Mouse (Mus musculus) urinary bladder, postnatal 4 days (tissue): ENCODE measurements at regions not wholly inside any gene's neighbourhood (a gene's known extent, or its start where the extent isn't known, plus 50 kb on each side); places are given as distances from the start of the nearest gene placed in this dataset.
A peak's percentile ranks its signal among the peaks of the same experiment; 100 is the strongest.
"Not testable (repeated sequence)": the region's sequence is repeated elsewhere in the genome, so short reads cannot be mapped to it uniquely, and the experiment has no call there.

Experiments
- DNase-seq, 2 experiments: peaks; one replicate each; pipeline ENCODE4 v3.0.0; 2021 to 2022; ENCODE audit warnings: low spot score in 2 of 2

GRCm38 (mm10) chr9:41914611-41915010, 209.5 kb downstream of the Sorl1 start:
- DNase-seq: no peak

GRCm38 (mm10) chr9:41913911-41914310, 210.2 kb downstream of the Sorl1 start:
- no peak for DNase-seq

- DNase-seq: peak in 1 of 2 experiments; percentile 39
Observed at GRCm38 (mm10) chr9:41912482-41912881, 211.6 kb downstream of the Sorl1 start.

- no peak for DNase-seq
Observed at GRCm38 (mm10) chr9:41900606-41900974, 223.5 kb downstream of the Sorl1 start.

- DNase-seq: no peak
Observed at GRCm38 (mm10) chr9:41899766-41900605, 224.1 kb downstream of the Sorl1 start.

GRCm38 (mm10) chr9:41895106-41895505, 229.0 kb downstream of the Sorl1 start:
- no peak for DNase-seq

GRCm38 (mm10) chr9:41892841-41893240, 231.3 kb downstream of the Sorl1 start:
- DNase-seq: no peak

GRCm38 (mm10) chr9:41891206-41891605, 232.9 kb downstream of the Sorl1 start:
- no peak for DNase-seq

- DNase-seq: peak; percentile 66 to 68
Observed at GRCm38 (mm10) chr9:41890273-41891141, 233.6 kb downstream of the Sorl1 start.

GRCm38 (mm10) chr9:41889568-41890272, 234.4 kb downstream of the Sorl1 start:
- no peak for DNase-seq

GRCm38 (mm10) chr9:41888616-41889150, 235.4 kb downstream of the Sorl1 start:
- no peak for DNase-seq

GRCm38 (mm10) chr9:41886456-41886855, 237.6 kb downstream of the Sorl1 start:
- not testable (repeated sequence) for DNase-seq

- DNase-seq: no peak
Observed at GRCm38 (mm10) chr9:41880457-41880856, 243.6 kb downstream of the Sorl1 start.

- peak in 1 of 2 experiments; percentile 38 for DNase-seq
Observed at GRCm38 (mm10) chr9:41879080-41879479, 245.0 kb downstream of the Sorl1 start.

GRCm38 (mm10) chr9:41861136-41861535, 263.0 kb downstream of the Sorl1 start:
- DNase-seq: no peak

GRCm38 (mm10) chr9:41860681-41861080, 263.4 kb downstream of the Sorl1 start:
- peak; percentile 64 to 81 for DNase-seq

GRCm38 (mm10) chr9:41859780-41860179, 264.3 kb downstream of the Sorl1 start:
- DNase-seq: no peak

GRCm38 (mm10) chr9:41852099-41852498, 272.0 kb downstream of the Sorl1 start:
- DNase-seq: no peak

- no peak for DNase-seq
Observed at GRCm38 (mm10) chr9:41849628-41850326, 274.3 kb downstream of the Sorl1 start.

GRCm38 (mm10) chr9:41844616-41845015, 279.5 kb downstream of the Sorl1 start:
- no peak for DNase-seq
